Mouse (Mus musculus) heart, embryonic 14.5 days (tissue): ENCODE results near the gene Dram2. TPM values are rescaled to one million over a fixed set of nuclear protein-coding genes. Genes with fewer than 3 reads are reported as not detected.
A peak's percentile ranks its signal among the peaks of the same experiment; 100 is the strongest.

ENCODE experiments used
- ATAC-seq: fragments of 200-750 bp; cut with Nextera tagmentation; 2 replicates; pipeline ENCODE4 v1.8.0; 2017; ENCODE audit warnings: low read depth, moderate TSS enrichment; ENCODE audit not compliant: insufficient number of reproducible peaks, insufficient read depth, low FRiP score
- H3K27ac ChIP-seq, 2 experiments: fragments of 200-500 bp in 1 of 2; fragments of 300-500 bp in 1 of 2; sonication (generic) in 1 of 2; replicated peaks in 1 of 2; 2 replicates each; pipeline ENCODE4 v1.5.1; 2012 to 2014; ENCODE audit warnings: low read depth in 2 of 2, low read length in 2 of 2, control low read depth in 1 of 2, mild to moderate bottlenecking in 1 of 2, mixed read lengths in 1 of 2; ENCODE audit not compliant: control insufficient read depth in 1 of 2, insufficient read depth in 1 of 2
- H3K27me3 ChIP-seq: fragments of 300-500 bp; sonication (generic); 2 replicates; pipeline ENCODE4 v1.6.1; 2014; ENCODE audit warnings: mild to moderate bottlenecking, low read length, control low read depth; ENCODE audit not compliant: control insufficient read depth, insufficient read depth
- H3K36me3 ChIP-seq: fragments of 300-500 bp; sonication (generic); 2 replicates; pipeline ENCODE4 v1.6.1; 2014; ENCODE audit warnings: mild to moderate bottlenecking, control low read depth, low read length, mixed read lengths; ENCODE audit not compliant: control insufficient read depth, insufficient read depth
- H3K4me1 ChIP-seq, 2 experiments: fragments of 200-500 bp in 1 of 2; fragments of 300-500 bp in 1 of 2; sonication (generic) in 1 of 2; 2 replicates each; pipeline ENCODE4 v1.6.1; 2012 to 2014; ENCODE audit warnings: low read length in 2 of 2, control low read depth in 1 of 2, mixed read lengths in 1 of 2; ENCODE audit not compliant: control insufficient read depth in 2 of 2, insufficient read depth in 2 of 2
- H3K4me2 ChIP-seq: fragments of 300-500 bp; sonication (generic); 2 replicates; pipeline ENCODE4 v1.6.1; 2014; ENCODE audit warnings: mild to moderate bottlenecking, low read length
- H3K4me3 ChIP-seq, 2 experiments: fragments of 200-500 bp in 1 of 2; fragments of 300-500 bp in 1 of 2; sonication (generic) in 1 of 2; 2 replicates each; pipeline ENCODE4 v1.5.1; 2012 to 2014; ENCODE audit warnings: low read length in 2 of 2, mild to moderate bottlenecking in 2 of 2, control low read depth in 1 of 2, low read depth in 1 of 2, moderate library complexity in 1 of 2; ENCODE audit not compliant: control insufficient read depth in 1 of 2, insufficient read depth in 1 of 2
- H3K9ac ChIP-seq: fragments of 300-500 bp; sonication (generic); 2 replicates; pipeline ENCODE4 v1.6.1; 2014; ENCODE audit warnings: mild to moderate bottlenecking, low read length
- H3K9me3 ChIP-seq: fragments of 300-500 bp; sonication (generic); 2 replicates; pipeline ENCODE4 v1.6.1; 2016; ENCODE audit warnings: low read length, control low read depth; ENCODE audit not compliant: control insufficient read depth
- WGBS: fragments of 180-500 bp; shearing (Covaris S2); extraction: QIAGEN DNeasy Blood & Tissue Kit; methylation state at CpG from one replicate; pipeline ENCODE4 v1.1.7; 2014; 5-methylcytosine and 5-hydroxymethylcytosine counted together
- polyA plus RNA-seq: library from polyadenylated mRNA; unstranded; fragments of >200 nt; fragmentation: Nextera tagmentation; extraction: Ambion mirVana; gene quantifications from 2 replicates; pipeline ENCODE4 v1.2.1, GENCODE M21; 2014

The Dram2 gene
- 75.9 and 76.9 TPM in 2 replicates for polyA plus RNA-seq

GRCm38 (mm10) chr3:106547171-106547923 is at the start of gene Dram2, which contains the start of gene Cept1:
TSS of gene Dram2 (plus strand) at chr3:106547798.
TSS of gene Cept1 (minus strand) at chr3:106547802.
- ATAC-seq, result peak; percentile 94
- Histone ChIP-seq H3K4me2 (peak within 1 kb of the TSS; percentile 85), H3K9me3 (no peaks in the 10 kb centered on the region), H3K9ac (peak within 1 kb of the TSS; percentile 93), H3K27me3 (no peaks in the 10 kb centered on the region), H3K4me1 (peaks cover 0 to 16% of the 10 kb centered on the region in 2 experiments; a peak in 1 of 4 replicates), H3K27ac (peak within 1 kb of the TSS; percentile 95 to 97), H3K4me3 (peak within 1 kb of the TSS; percentile 91 to 95), H3K36me3 (peaks cover 5% of the 10 kb centered on the region)
- WGBS, result 0% methylated on average over 63 of the region's 63 CpGs

GRCm38 (mm10) chr3:106500510-106500909 is 47.1 kb upstream of the Dram2 start:
- WGBS, result 64% methylated on average over 2 of the region's 2 CpGs
- Histone ChIP-seq H3K27ac (no peak overlapping the region), H3K9me3 (no peaks in the 10 kb centered on the region), H3K4me2 (no peak overlapping the region), H3K4me1 (peaks cover 0 to 9% of the 10 kb centered on the region in 2 experiments; a peak in 2 of 4 replicates), H3K9ac (no peak overlapping the region), H3K4me3 (no peak overlapping the region), H3K27me3 (no peaks in the 10 kb centered on the region), H3K36me3 (peaks cover 53% of the 10 kb centered on the region)
- ATAC-seq, result no peak

DNA sequence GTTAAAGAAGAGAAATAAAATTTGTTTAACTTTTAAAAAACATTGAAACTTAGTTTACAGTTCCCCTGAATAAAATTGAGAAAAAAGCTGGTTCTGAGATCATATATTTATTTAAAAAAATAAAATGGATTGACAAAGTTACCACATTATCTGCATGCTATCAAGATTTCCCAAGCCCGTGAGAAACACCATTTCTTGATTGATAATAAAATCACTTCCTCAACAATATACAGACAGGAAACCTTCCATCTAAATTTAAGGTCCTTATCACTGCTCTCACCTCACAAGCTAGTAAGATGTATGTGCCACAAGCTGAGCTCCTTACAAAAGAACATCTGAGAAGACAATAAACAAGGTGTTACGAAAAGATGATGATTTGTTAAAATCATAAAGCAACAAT is 44.7 kb upstream of the Dram2 start:
- H3K4me2 ChIP-seq, result no peak overlapping the region

GRCm38 (mm10) chr3:106510669-106511068 is 36.9 kb upstream of the Dram2 start:
- Histone ChIP-seq H3K36me3 (peaks cover 17% of the 10 kb centered on the region; the same call in 1 of the 2 replicates), H3K4me2 (no peak overlapping the region)

More for the DNA sequence above, 44.7 kb upstream of the Dram2 start:
- Histone ChIP-seq H3K4me1 (peaks cover 0 to 4% of the 10 kb centered on the region in 2 experiments; a peak in 1 of 4 replicates), H3K9me3 (no peaks in the 10 kb centered on the region), H3K27me3 (no peaks in the 10 kb centered on the region), H3K9ac (no peak overlapping the region), H3K4me3 (no peak overlapping the region), H3K27ac (no peak overlapping the region), H3K36me3 (peaks cover 58% of the 10 kb centered on the region)
- ATAC-seq, result no peak
- 82% methylated on average over 2 of the region's 2 CpGs for WGBS

DNA sequence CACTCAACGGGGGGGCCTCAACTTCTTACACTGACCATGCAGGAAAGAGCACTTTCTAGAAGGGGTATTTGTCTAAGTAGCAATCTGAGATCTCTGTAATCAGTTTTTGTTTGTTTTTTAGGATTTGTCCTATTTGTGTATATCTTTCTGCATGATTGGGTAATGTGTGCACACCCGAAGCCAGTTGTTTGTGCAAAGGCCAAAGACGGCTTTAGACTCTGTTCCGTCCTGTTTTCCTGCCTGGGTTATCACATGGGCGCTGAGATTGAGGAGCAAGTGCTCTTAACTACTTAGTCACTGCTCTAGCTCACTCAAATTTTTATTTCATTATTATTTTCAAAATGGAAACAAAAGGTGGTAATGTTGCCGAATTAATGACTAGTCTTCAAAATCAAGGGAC is 32.6 kb upstream of the Dram2 start:
- Histone ChIP-seq H3K4me1 (no peaks in the 10 kb centered on the region), H3K36me3 (peaks cover 13% of the 10 kb centered on the region; the same call in 1 of the 2 replicates), H3K4me2 (no peak overlapping the region), H3K27ac (no peak overlapping the region), H3K9ac (no peak overlapping the region), H3K27me3 (no peaks in the 10 kb centered on the region), H3K9me3 (no peaks in the 10 kb centered on the region), H3K4me3 (no peak overlapping the region)
- WGBS, result 80% methylated on average over 6 of the region's 6 CpGs
- no peak for ATAC-seq

More at GRCm38 (mm10) chr3:106510669-106511068, 36.9 kb upstream of the Dram2 start:
- Histone ChIP-seq H3K27ac (no peak overlapping the region), H3K4me1 (no peaks in the 10 kb centered on the region), H3K27me3 (no peaks in the 10 kb centered on the region), H3K9me3 (no peaks in the 10 kb centered on the region), H3K4me3 (no peak overlapping the region), H3K9ac (no peak overlapping the region)
- 86% methylated on average over 1 of the region's 1 CpGs for WGBS
- ATAC-seq, result no peak

DNA sequence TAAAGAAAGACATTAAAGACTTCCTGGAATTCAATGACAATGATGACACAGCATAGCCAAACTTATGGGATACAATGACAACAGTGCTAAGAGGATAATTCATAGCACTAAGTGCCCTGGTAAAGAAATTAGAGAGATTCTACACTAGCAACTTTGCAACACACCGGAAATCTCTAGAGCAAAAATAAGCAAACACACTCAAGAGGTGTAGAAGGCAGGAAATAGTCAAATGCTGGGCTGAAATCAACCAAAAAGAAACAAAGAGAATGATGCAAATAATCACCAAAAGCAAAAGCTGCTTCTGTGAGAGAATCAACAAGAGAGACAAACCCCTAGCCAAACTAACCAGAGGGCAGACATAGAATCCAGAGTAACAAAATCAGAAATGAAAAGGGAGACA is 24.9 kb upstream of the Dram2 start:
- Histone ChIP-seq H3K27me3 (no peaks in the 10 kb centered on the region), H3K27ac (no peak overlapping the region)
- 91% methylated on average over 1 of the region's 1 CpGs for WGBS

GRCm38 (mm10) chr3:106526411-106526810 is 21.2 kb upstream of the Dram2 start:
- H3K4me1 ChIP-seq, result no peaks in the 10 kb centered on the region
- 86% methylated on average over 2 of the region's 2 CpGs for WGBS
- no peaks in the 10 kb centered on the region for H3K27me3 ChIP-seq
- H3K36me3 ChIP-seq, result peaks cover 8% of the 10 kb centered on the region
- H3K9ac ChIP-seq, result no peak overlapping the region
- no peak overlapping the region for H3K27ac ChIP-seq
- H3K4me3 ChIP-seq, result no peak overlapping the region
- H3K4me2 ChIP-seq, result no peak overlapping the region
- H3K9me3 ChIP-seq, result no peaks in the 10 kb centered on the region
- ATAC-seq, result no peak

More for the DNA sequence above, 24.9 kb upstream of the Dram2 start:
- no peak overlapping the region for H3K4me2 ChIP-seq
- no peaks in the 10 kb centered on the region for H3K4me1 ChIP-seq
- no peak overlapping the region for H3K4me3 ChIP-seq
- H3K9ac ChIP-seq, result no peak overlapping the region
- H3K9me3 ChIP-seq, result no peaks in the 10 kb centered on the region
- no peak for ATAC-seq
- H3K36me3 ChIP-seq, result peaks cover 8% of the 10 kb centered on the region; the same call in 1 of the 2 replicates
